Mouse (Mus musculus): ENCODE measurements around the gene Prkch.

Prkch gene

DNA sequence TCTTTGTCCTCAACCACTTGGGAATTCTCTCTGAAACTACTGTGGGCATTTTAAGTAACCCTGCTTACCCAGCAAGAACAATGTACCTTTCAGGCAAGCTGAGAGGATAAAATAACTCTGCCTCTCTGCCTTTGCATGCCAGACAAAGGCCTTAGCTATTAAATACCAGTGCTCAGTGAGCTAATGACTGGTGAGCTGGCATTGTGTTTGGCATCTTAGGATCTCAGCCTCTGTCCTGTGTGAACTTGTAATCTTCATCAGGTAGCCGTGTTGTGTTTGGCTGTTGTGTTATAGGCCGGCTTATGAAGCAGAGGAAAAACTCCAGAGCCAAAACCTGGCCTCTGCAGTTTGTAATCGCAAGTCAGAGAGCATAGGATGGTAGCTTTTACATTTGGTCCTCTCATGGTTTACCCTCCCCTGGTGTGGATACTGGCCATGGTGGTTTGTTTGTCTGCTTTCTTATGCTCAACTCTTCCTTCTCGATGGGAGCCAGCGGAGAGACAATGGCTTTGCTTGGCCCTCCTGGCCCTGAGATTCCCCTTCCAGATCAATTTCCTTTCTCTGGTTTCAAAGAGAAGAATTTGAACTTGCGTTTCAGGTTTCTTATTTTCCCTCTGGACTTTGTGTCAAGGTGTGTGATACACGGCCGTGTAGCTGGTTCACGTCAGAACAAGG is 170.0 kb downstream of the Prkch start:
- DNase-seq (ENCODE audit: low spot score in 2 of 2) = no peak

DNA sequence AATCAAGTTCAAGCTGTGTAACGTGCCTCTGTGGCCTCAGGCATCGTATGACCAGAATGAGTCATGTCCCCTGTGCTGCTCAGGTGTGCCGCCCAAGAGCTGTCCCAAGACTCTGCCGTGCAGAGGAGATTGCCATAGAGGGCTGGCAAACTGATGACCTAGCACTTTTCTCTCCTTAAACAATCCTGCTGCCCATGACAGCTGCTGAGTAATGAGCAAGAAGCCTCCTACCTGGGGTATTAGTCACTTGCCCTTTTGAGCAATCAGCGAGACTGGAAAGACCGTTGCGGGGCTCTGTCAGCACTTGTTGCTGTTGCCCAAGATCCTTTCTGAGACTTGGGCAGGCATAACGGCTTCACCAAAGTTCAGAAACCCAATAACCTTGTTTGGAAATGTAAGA is 171.1 kb downstream of the Prkch start:
- DNase-seq (ENCODE audit: low spot score in 2 of 2) = no peak

DNA sequence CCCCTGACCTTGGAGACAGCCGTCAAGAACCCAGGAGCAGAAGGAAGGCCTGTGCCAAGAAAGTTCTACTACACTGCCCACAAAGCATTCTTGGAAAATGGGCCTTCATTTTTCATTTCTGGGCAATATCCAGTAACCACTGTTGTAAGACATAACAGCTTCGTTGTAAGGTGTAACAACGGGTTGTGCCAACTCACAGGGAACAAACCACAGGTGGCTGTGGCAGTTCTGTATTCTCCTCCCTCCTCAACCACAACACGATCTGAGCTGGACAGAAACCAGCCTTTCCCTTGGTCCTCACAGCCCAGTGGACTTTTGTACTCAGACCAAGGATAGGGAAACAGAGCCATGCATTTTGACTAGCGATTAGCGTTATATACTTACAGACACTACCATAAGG is 171.9 kb downstream of the Prkch start:
- no peak for DNase-seq (ENCODE audit: low spot score in 2 of 2)

DNA sequence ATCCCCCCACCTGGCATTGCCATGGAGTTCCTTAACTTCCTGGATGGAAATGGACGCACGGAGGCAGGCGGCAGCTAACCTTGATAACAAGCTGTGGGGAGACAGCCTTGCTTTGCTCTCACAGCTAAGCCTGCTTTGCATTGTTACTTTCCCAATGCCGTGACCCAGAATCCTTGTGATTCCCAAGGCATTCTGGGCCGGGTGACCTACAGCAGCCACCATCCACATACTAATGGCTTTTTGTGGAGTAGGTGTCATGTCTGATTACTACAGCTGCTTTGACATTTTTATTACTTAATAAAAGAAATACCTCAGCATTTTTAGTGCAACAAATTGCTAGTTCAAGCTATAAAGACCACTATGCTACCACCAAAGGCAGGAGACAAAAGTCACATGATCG is 177.4 kb downstream of the Prkch start:
- no peak for DNase-seq (ENCODE audit: low spot score in 2 of 2)

DNA sequence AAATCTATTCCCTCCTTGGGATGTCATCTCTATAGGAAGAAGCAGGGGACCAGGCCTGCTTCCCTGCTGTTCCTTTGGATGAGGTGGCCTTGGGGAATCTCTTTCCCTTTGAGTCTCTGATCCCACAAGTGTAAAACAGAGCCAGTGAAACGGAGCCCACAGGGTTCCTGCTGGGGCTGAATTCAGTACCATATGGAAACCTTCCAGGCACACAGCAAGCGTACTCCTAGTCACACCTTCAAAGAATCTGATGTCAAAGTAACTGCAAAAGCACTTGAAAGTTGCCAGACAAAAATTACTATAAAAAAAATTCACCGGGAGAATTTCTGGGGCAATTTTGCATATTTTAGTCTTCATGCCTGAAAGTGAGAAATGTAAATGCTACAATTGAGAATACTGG is 178.2 kb downstream of the Prkch start:
- peak in 1 of 2 experiments; percentile 20 for DNase-seq (ENCODE audit: low spot score in 2 of 2)

DNA sequence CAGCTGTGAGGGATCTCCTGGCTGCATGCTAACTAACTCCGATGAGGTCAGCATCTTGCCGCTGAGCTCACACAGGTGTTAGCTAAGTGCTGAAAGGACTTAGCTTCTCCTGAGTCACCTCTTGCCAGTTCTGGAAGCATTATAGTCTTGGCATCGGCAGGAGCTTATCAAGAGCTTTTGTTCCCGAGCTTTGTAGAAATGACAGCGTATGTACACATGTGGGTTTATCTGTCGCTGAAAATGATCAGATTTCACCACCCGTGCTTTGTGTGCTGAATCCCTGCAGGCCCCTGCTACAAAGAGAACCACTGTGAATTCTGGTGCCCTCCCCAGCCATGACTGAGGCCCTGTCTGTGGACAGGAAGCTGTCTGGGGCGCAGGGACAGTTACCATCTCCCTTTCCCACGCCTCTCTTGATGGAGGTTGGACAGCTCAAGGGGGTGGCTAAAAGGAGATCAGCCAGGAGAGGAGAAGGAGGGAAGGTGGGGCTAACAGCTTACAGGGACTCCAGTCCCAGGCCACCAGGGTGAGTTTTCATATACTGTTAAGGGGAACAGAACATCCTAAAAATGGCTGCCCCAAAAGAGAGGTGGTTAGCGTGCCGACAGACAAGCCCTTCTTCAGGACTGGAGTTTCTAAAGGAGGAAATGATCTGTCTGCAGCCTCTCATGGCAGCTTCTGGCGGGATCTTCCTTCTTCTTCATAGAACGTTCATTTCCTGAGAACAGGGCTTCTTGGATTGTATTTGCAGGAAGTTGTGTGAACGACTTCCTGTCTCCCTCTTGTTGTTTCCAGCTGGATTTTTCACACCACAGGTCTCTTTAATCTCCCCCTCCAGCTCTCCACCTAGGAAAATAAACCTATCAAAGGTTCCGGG is 180.3 kb downstream of the Prkch start:
- no peak for DNase-seq (ENCODE audit: low spot score in 2 of 2)

DNA sequence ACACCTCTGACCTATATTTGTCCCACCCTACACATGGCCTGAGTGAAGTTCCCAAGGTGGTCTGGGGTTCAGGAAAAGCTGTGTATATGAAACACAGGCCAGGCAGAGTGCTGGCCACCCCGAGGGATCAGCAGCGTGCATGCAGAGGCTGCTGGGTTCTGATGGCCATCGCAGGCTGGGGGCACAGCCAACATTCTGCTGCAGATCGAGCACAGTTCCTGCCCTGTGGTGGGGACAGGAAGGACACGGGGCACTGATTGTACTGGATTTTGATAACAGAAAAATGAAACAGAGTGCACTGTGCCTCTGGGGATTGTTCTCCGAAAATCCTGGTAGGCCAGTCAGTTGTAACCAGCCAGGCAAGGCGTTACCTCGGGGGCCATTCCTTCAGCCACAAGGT is 181.6 kb downstream of the Prkch start:
- no peak for DNase-seq (ENCODE audit: low spot score in 2 of 2)

DNA sequence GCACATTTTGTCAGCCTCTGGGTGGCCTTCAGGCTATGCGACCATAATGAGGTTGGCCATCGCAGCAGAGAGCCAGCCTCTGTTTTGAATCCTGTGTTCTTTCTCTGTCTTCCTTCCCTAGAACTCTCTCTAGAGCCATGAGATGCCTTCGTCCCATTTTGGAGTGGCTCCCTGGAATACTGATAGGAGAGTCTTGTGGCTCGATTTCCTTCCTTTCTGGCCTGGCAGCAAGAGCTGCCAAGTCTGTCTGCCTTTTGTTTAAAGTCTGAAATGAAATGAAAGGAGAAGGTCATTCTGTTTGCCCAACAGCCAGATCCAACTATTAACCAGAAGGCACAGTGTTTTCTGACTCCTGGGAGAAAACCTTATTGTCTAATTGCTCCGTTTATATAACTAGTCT is 184.2 kb downstream of the Prkch start:
- no peak for DNase-seq (ENCODE audit: low spot score in 2 of 2)

DNA sequence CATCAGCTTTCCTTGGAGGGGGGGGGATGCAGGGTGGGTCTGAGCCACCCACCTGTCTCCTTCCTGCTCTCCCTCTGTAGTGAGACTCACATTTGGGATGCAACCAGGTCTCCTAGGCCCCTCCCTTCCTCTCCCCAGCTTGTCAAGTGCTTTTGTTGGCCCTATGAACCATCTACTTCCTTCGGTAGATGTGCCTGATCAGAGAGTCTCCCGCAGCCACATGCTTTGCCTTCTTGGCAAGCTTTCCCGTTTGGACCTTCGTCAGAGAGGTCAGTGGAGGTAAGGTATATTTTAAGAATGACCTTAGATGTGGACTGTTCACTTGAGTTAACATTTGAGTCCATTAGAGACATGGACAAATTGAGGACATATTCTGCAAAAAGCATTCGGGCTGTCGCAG is 184.9 kb downstream of the Prkch start:
- no peak for DNase-seq (ENCODE audit: low spot score in 2 of 2)

DNA sequence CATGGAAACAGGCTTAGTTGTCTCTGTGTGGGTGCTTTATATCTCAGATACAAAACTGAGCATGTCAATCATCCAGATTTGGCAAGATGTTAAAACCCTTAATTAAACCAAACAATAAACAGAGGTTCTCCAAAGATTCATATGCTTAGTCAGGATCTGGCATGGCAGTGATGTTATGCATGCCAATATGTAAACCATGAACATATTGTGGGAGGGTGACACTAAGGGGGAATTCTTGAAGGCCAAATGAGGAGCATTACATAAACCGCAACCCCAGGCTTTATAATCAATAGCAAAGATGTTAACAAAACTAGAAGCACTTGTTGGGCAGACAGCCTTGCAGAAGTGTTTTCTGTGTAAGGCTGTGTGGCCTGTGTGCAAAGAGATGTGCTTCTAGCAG is 186.2 kb downstream of the Prkch start:
- DNase-seq (ENCODE audit: low spot score in 2 of 2) = no peak

DNA sequence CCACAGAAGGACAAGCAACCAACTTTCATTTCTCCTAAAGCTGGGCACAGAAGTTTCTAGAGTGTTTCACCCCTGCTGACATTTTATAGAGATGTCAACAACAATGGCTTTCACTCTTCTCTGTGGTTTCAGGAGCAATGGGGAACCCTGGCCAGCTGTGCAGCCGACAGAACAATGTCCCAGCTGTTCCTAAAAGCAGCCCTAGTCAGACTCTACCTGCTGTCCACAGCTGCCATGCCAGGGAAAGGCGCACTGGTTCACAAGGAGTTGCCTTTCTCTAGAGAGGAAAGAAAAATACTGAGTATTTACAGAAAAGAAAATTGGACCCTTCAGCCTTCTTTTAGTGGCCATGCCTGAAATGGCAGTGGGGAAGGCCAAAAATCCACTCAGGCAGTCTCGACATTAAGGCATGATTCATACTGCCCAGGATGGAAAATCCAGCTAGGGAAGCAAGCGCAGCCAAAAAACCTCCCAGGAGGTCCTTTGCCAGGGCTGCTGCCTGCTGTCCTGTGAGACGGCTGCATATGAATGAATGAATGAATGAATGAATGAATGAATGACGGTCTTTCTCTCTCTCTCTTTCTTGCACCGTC is 190.3 kb downstream of the Prkch start:
- no peak for DNase-seq (ENCODE audit: low spot score in 2 of 2)

DNA sequence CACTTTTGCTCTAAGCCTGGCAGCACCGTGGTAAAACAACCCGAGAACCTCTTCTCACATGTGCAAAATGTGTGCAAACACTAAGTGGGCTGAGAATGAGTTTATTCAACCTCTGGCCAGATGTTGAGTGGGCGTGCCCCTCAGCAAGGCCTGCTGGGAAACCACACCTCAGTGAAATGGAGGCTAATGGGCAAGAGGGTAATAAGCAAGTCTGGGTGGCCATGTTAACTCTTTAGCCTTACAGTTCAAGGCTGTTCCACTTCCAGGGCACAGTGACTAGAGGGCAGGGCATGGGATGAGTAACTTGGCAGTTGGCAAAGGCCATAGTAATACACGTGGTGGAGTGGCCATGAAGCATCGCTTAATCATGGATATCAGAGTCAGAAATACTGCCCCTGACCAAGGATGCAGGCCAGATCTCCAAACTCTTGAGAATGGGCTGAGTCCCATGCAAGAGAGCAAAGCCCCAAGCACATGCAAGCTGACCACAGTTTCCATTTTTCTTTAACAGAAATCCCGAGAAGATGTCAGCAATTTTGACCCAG is 191.9 kb downstream of the Prkch start:
- no peak for DNase-seq (ENCODE audit: low spot score in 2 of 2)

DNA sequence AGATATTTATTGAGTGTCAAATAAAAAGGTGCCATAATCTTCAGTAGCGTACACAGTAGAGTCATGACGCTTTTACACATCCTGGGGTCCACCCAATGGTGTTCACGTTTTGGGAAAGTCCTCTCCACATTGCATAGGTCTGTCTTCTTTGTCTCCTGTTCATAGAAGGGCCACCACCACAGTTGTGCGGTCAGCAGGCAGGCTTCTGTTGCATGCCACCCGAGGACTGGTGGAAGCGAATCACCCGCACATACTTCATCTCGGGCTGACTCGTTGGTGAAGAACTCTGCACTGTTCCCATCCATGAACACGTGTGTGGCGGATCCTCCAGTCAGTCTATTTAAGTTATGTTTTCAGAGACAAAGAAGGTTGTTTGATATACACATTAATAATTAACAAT is 193.1 kb downstream of the Prkch start:
- DNase-seq (ENCODE audit: low spot score in 2 of 2) = no peak

DNA sequence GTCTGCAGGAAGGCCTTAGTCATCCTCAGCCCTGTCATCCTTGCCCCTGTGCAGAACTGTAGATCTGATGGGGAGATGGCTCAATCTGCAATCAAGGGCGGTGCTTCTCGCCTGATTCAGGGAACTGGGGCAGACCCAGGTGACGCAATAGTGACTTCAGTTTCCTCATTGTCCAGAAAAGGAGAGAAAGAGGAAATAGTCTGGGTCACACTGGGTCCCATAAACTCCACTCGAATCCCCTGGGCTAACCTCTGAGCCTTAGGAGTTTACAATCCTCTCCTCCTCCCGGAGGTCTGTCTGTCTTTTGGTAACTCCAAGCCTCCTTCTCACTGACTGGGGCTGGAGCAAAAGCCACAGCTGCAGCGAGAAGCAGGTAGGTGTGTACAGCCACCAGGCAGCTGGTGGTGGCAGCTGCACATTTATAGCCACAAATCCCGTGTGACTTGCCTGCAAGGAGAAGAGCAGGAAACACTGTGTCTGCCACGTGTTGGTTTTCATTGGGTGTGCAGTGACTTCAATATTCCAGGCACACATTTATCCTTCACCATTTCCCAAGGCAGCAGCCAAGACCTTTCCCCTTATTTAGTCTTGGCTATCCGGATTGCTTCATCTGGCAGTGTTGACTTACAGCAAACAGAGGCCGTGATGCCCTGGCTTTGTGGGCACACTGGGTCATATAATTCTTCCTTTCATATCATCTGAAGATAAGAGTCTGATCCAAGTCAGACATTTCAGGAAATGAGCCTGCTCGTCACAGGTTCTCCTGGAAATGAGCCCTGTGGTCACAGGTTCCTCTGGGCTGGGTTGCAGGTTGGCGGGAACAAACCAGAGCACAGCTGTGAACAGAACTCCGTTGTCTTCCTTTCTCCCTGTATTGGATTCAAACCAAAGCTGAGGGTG is 195.0 kb downstream of the Prkch start:
- DNase-seq (ENCODE audit: low spot score in 2 of 2) = peak in 1 of 2 experiments; percentile 46

DNA sequence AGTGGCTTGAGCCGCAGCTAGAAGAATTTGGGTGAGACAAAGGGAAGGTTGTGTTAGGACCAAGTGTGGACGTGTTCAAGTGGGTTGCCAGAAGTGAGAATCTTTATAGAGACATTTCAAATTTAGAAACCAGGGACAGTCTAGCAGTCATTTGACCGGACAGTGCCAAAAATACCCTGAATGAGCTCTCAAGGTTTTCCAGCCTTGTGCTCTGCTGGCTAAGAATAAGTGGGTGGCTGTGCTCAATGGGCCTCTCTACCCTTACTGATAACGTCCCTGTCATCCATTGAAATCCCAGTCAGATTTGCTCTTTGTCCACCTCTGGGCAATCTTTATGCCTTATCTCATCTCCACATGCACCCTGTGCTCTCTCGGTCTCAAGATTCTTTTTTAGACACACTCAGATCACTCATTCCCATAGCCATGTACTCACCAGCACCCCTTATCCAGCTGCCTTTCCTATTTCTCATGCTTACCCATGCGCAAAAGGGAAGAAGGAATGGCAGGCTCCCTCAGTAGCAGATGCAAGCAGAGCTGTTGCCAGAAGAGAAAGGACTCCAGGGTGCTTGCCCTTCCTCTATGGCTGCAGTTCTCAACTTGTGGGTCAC is 196.9 kb downstream of the Prkch start:
- DNase-seq (ENCODE audit: low spot score in 2 of 2) = no peak

DNA sequence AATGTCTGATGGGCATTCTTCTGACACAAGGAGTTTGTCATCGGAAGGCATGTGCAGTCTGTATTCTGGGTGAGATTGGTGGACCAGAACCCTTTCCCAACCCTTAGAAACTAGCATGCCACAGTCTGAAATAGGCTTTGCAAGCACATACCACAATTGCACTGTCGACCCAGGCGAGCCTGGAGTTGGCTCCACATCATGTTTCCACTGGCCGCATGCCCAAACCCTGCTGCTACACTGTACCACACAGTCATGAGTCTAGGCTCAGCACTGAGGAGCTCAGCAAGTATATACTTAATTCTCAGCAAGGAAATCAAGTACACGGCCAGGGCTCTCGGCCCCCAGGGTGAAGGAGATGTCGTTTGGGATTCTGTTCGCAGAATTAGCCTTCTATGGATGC is 202.3 kb downstream of the Prkch start:
- peak in 1 of 2 experiments; percentile 23 for DNase-seq (ENCODE audit: low spot score in 2 of 2)

DNA sequence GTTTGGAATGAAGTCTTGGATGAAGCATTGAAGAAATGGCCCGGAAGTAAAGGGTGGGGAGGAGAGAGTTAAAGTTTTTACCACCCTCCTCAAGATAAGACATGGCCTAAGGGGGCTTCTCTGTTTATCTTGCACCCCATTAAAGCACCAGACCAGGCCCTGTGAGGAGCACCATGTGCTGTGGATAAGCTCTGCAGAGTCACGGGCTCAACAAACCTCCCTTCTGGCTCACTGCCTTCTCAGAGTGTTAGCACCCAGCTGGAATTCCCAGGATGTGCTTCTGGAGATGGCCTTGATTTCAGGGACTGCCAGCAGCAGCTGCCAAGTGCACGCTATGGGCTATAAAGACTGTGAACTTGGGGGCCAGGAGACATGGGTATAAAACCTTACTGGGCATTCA is 204.3 kb downstream of the Prkch start:
- DNase-seq (ENCODE audit: low spot score in 2 of 2) = no peak

DNA sequence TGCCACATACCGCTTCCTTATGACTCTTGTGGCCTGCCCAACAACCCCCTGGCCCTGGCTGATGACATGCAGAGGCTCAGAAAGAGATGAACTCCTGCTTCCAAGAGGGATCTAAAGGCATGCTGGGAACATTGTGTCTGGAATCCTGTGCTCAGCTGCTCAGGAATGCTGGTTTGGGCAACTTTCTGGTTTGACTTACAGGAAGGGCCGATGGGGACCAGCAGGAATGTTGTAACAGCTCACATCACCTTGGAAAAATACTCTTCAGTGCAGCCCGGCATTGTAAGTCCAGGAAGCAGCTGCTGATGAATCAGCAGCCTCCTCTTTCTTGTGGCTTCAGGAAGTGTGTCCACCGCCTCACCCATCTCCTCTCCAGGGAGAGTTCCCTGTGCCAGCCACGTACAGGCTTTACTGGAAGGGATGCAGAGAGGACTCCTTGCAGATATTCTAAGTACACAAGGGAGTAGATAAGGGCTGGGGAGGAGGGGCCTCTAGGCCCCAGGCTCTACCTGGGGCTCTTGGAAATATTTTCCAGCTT is 206.0 kb downstream of the Prkch start:
- no peak for DNase-seq (ENCODE audit: low spot score in 2 of 2)

DNA sequence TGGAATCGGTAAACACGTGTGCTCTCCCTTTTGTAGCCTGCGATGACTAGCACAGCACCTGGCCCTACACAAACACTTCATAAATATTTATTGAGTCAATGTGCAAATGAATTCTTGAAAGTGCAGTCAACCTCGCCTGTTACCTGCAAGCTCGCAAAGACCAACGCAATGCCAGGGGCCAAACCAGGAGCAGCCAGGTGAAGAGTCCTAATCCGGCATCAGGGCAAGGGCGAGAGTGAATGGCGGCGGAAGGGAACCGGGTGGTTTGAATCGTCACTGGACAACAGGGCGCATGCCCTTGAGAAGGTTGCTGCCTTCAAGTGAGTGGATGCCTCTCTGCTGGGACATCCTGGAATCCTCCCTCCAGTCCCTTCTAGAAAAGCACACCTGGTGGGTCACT is 208.6 kb downstream of the Prkch start:
- no peak for DNase-seq (ENCODE audit: low spot score in 2 of 2)

DNA sequence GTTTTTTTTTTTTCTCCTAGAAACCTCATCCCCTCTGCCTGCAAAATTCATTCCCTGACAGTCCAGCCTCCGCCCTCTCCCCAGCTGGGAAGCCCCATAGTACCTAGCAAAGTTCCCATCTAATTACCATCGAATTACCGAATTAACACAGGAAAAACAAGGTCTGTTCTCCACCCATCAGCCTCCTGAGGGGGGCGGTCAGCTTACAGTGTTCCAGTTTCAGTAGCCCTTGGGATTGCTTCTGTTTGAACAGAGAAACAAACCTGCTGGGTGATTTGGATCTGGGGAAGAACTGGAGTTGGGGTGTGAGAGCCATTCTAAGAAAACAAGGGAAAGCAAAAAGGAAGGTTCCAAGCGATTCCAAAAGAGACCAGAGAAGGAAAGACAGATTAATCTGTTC is 209.1 kb downstream of the Prkch start:
- DNase-seq (ENCODE audit: low spot score in 2 of 2) = no peak

Data from left cerebral cortex, adult 9 months (tissue).